Mouse (Mus musculus): Measurements from ENCODE around the gene Slc34a3.

The Slc34a3 gene

DNA sequence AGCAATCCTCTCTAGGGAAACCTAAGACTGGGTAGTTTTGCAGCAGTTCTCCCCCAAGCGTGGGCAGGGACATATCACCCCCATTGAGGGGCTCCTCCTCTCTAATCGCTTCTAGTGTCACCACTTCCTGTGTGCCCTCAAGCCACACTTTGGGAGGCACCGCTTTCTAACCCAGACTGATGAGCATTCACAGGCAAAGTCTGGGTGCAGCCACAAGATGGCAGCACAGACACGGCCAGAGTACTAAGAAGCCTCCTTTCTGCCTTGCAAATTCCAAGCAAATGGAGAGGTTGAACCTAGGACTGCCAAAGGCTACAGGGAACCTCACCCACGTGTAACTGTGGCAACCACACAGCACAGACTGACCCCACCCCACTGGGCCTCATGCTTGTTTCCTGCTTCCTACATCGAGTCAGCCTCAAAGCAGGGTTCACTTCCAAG, 40.8 kb downstream of the Slc34a3 start:
- DNase-seq (ENCODE audit: low spot score) = peak; percentile 84

DNA sequence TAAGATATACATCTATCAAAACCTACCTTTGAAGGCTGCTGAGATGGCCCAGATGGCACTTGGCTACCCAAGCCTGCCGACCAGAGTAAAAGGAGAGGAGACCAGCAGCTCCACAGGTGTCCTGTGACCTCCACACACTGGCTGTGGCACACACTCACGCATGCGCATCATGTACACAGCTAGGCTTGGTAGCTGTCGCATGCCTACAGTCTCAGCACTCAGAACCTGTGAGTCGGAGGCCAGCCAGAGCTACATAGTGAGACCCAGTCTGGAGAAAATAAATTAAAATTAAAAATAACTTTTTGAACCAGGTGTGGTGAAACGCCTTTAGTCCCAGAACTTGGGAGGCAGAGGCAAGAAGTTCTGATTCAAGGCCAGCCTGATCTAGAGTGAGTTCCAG, 46.3 kb downstream of the Slc34a3 start:
- no peak for DNase-seq (ENCODE audit: low spot score)

DNA sequence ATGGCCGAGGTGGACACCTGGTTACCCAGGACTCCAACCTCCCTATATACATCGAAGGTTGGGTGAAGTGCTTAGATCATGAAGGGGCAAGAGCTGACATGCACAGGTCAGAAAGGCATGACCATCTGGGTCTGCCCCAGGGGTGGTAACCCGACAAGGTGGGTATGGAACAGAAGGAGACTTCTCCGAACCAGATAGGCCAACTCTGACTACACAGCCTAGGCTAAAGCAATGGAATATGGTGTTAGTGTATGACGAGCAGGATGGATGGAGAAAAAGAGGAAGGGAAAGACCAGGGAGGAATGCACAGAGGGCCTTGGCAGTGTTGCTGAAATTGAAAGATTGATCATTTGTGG, 47.6 kb downstream of the Slc34a3 start:
- no peak for DNase-seq (ENCODE audit: low spot score)

DNA sequence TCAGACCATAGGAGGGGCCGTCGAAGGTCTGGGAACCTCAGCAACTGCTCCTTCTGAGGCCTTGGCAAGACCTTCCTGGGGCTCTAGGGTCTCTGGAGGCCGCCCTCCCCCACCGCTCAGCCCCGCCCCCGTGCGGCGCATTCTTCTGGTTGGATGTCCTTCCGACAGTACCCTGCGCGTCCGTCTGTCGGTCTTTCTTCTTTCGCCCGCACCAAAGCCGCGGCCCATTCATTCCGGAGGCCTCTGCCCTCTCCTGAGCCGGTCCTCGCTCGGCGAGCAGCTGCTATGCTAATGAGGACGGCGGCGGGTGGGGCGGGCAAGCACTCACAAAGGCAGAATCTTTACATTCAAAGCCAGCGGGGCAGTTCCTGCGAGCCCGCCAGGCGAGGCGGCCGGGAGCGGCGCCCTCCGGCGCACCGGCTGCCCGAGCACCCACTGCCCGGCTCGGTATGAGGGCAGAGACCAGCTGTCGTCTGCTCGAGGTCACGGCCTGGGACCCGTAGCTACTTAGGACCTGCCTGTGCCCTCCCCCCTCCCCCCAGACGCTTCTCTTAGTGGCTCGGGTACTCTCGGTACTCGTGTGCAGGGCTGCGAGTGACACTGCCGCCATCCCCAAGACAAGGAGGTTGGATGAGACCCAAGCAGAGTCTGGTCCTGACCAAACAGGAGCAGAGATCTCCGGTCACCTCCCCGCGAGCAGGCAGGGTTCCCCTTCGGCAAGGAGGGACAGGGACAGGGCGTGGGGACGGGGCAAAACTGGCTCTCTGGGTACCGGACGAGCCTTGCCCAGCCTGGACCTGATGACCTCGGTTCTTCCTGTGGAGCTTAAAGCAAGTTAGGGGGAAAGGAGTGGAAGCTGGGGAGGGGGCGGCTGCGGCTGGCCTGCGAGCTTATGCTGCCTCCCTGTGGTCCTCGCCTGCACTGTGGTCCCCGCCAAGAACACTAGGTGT, 48.3 kb downstream of the Slc34a3 start:
- no peak for DNase-seq (ENCODE audit: low spot score)

DNA sequence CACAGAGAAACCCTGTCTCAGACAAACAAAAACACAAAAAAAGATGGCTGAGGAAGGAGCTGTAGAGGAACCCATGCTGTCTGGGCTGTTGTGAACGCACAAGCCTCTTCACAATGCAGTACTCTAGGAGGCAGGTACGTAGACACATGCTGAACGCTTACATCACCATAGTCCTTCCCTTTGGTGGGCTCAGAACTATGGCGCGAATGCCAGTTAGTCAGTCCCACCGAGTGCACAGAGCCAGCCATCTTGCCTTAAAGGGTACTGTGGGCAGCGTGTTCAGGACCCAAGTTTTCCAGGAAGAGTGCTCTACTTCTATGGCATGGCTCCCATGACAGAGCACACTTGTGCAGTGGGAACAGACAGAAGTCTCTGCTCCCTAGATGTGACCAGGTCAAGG, 49.7 kb downstream of the Slc34a3 start:
- no peak for DNase-seq (ENCODE audit: low spot score)

DNA sequence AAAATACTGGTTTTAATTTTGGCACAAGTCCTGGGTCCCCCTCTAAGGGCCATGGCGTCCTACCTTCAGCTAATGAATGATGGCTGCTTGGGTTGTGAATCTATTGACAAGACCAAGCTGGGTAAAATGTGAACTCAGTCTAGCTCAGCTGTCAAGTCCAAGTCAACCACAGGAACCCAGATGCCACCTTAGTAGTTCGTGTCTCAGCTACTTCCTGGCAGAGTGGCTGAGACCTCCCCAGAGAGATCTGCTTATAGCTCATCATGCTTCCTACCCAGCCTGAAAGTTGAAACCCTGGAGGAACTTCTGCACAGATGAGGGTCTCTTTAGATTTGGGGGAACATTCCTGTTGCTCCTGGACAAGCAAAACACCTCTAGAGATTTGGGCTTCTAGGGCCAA, 50.8 kb downstream of the Slc34a3 start:
- DNase-seq (ENCODE audit: low spot score) = no peak

DNA sequence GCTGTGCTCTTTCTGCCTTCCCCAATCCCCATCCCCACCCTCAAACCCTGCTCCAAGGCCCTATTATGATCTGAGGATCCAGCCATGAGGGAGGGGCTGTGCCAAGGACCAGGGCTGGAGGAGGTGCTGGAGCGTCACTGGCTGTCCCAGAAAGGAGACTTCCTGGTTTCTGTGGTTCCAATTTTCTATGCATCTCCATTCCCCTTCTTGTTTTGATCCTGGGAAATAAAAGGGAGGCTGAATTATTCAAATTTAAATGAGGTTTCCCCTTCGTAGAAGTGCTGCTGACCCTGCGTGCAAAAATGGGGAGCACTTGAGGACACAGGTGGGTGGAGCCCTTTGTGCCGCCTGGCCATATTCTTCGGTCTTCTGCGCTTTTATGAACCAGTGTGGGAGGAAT, 51.5 kb downstream of the Slc34a3 start:
- DNase-seq (ENCODE audit: low spot score) = no peak

DNA sequence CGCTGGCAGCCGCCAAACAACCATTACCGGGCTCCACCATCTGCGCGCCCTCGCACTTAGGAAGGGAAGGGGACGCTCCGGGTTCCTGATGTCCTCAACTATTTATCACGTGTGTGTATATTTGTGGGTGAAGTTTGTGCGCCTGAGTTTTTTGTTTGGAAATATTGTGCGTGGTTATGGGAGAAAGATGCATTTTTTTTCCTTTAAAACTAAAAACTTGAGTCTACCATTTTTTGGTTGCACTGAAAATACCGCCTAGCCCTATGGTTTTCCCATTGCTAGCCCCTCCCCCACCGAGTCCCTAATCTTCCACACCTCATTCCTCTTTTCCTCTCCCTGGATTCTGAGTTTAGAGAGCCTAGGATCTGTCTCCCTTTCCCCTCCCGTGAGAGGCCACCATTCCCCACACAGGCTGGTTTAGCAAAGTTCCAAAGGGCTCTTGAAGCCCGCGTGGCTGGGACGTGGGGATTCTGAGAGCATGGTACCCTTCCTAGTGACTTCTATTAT, 52.2 kb downstream of the Slc34a3 start:
- no peak for DNase-seq (ENCODE audit: low spot score)

DNA sequence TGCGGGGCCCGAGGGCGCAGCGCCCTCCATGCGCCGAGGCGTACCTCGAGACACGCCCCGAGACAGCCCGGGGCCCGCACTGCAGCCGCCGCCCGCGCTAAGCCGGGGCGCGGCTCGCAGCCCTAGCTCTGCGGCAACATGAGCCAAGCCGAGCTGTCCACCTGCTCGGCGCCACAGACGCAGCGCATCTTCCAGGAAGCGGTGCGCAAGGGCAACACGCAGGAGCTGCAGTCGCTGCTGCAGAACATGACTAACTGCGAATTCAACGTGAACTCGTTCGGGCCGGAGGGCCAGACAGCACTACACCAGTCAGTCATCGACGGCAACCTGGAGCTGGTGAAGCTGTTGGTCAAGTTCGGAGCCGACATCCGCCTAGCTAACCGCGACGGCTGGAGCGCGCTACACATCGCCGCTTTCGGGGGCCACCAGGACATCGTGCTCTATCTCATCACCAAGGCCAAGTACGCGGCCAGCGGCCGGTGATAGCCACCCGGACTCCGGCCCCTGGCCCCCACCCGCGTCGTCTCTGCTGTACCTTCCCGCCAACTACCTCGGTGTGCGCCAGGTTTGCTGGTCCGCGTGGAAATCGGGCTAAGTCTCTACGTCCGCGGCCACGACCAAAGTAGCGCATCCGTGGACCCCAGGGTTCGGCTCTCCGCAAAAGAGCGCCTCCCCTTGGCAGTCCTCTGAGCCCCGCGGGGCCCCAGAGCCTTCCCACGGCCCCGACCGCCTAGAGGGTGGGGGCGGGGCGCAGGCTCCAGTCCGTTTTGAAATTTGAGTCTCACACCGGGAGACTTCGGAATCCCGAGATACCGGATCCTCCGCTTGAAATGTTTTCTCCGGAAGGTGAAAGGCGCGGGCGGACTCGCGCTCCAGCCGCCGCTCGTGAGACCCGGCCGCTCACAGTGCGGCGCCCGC, 52.9 kb downstream of the Slc34a3 start:
- peak; percentile 62 for DNase-seq (ENCODE audit: low spot score)

DNA sequence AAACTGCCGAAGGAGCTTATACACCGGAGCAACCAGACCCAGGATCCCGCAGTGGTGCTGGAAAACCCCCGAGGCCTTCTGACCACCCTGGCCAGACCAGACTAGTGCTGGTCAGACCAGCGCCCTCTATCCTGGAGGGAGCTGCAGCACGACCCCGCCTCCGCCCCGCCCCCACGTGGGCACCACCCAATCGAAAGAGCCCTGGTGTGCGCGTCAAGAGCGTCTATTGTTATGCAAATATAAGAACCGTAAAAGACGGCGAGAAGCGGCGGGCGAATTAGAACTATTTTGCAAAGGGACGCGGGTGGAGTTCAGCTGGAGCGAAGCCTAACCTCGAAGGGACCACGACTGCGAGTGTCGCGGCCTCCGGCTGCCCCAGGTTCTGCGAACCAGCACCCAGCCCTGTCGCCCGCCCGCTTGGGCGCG, 53.7 kb downstream of the Slc34a3 start, which contains the start of gene Nrarp:
Gene Nrarp, plus strand, starts transcription at position 281 of the 426 bp plus-strand sequence.
- peak; percentile 74 for DNase-seq (ENCODE audit: low spot score)

DNA sequence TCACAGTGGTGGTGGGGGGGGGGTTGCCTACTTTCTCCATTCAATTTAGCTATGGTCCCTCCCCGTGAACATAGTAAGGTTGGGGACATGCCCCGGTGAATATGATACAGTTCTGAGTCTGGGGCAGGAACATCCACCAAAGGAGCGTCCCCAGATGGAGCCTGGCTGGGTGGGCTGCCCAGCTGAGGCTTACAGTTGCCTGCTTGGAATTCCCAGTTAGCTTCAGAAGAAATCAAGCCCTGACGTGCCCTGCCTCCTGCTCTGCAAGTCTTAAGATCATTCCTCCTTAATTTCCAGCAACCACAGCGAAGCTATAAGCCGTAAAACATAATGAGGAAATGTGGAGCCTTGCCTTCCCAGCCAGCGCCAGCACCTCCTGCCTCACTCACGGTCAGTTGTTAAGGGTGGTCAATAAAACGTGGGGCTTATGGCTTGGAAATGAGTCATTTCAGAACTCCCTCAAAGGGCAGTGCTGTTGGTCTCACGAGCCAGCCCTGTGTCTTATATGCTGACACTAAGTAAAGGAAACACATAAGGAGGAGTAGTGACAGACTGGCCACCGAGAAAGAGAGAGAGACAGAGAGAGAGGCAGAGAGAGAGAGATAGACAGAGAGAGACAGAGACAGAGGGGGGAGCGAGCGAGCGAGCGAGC, 54.5 kb downstream of the Slc34a3 start:
- DNase-seq (ENCODE audit: low spot score) = no peak
